Mouse (Mus musculus) megakaryocyte-erythroid progenitor cell, adult 5 weeks (primary cell): ENCODE measurements around the gene Otop3. TPM values are rescaled to one million over a fixed set of nuclear protein-coding genes. Genes with fewer than 3 reads are reported as not detected.

Experiments used
- polyA plus RNA-seq: library from polyadenylated mRNA; stranded (reverse); fragments of >175 nt; gene quantifications from 2 replicates; pipeline ENCODE4 v1.2.3, GENCODE M21; 2012

Otop3 gene
- polyA plus RNA-seq = 0.07 TPM in 1 of 2 replicates, not detected in the other

DNA sequence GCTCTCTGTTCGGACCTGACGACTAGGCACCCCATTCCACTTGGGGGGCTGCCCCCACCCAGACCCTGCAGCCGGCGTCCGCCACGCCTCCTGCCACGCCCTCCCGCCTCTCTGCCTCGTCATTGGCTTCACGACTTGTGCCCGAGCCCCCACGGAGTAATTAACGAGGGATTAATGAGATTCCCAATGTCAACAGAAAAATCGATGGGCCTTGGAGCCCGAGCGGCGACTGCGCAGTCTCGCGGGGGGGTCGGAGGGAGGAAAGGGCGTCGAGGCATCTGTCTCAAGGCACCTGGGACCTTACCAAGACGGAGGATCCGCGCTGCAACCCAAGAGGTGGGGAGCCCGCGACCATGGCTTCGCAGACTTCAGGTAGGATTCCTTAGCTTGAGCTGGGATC, at the start of gene Otop3:
Gene Otop3, plus strand, starts transcription at position 201 of the 400 bp plus-strand sequence.

GRCm38 (mm10) chr11:115297214-115297826, 37.2 kb upstream of the Otop3 start, which contains the start of gene Fads6:
Fads6 (minus strand) TSS chr11:115297663.

GRCm38 (mm10) chr11:115306863-115307262, 27.7 kb upstream of the Otop3 start, which contains the start of gene Otop2:
Otop2 (plus strand) TSS chr11:115307163.

DNA sequence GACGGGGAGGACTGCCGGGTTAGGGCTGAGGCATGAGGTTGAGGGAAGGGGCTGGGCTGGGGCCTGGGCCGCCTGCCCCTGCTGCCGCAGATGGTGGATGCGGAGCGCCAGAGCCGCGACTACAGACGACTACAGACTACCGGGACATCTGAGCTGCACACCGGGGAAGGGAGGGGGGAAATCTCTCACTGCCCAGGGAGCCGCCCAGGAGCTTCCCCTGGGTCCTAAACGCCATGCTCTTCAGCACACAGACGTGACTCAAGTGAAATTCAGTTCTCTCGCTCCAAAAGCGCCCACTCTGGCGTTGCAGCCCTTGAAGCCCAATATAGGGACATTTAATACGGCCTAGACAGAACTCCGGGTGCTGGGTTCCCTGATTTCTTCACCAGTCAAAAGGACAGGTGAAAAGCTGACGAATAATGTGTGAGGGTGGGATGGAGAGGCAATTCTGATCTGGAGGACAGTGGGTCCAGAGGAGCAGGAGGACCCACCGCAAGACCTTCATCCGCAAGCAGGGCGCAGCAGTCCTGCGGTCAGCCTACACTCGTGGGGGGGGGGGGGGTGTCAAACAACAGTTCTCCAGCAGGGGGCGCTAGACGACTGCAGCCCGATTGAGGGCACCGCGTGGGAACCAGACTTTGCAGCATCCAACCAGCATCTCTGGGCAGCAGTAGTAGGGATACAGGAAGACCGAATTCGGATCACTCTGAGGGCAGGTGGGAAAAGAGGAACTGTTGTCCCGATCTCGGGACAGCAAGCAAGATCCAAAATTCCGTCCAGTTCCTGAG, 12.4 kb upstream of the Otop3 start, which contains the start of gene Ush1g:
Gene Ush1g, minus strand, starts transcription at position 136 of the 788 bp plus-strand sequence.

DNA sequence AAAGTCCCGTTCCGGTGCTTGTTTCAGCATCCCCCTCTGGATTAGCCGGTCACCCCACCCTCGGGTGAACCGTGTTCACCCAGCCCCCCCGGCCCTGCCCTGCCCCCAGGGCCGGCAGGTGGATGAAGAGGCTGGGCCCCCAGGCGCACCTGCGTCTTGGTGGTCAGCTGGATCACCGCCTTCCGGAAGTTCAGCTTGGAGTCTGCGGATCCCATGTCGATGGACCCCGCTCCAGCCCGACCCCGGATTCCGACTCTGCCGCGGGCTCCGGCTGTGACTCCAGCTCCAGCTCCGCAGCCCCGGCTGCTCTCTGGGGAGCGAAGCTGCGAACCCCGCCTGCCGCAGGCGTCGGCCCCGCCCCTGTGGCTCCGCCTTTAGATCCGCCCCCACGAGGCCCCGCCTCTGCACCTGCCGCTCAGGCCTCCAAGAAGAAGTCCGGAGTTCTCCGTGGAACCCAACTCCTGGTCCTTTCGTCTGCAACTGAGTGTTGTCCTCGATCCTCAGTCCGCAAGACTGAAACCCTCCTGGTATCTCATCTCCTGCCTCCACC, 32.9 kb downstream of the Otop3 start, which contains the start of gene Hid1:
Gene Hid1, minus strand, starts transcription at position 362 of the 550 bp plus-strand sequence.

DNA sequence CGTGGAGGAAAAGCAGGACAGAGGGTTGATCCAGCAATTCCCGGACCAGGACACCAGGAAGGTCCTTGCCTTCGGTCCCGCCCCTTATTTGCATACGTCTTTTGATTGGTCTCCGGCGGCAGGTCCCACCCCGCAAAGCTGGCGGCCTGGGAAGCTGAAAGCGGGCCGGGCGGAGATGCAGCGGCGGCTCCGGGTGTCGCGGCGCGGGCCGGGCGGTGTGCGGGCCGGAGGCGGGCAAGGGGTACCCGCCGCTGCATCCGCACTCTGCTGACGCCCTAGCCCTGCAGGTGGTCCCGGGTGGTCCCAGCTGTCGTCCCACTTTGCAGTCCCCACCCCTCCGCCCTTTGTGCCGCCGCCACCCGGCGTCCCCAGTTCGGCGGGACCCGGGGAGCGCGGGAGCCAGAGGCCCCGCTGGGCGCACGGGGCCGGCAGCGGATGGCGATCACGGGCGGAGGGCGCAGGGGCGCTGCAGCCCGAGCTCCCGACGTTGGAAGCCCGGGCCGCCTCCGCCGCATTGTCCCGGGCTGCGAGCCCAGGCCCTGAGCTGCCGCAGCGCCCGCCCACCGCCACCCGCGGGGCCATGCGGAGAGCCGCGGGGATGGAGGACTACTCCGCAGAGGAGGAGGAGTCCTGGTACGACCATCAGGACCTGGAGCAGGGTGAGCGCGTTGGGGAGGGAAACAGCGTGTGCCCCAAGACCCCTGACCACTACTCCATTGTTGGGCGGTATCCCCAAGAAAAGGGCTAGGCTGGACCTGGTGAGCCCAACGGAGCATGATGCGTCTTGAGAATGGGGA, 47.4 kb downstream of the Otop3 start, which contains the start of gene Cdr2l:
Gene Cdr2l, plus strand, starts transcription at position 174 of the 797 bp plus-strand sequence.

Other genes starting within 250 kb of the Otop3 start
- 15.3 and 26.5 TPM in 2 replicates for gene Rab37, start 243.3 kb upstream of the Otop3 start, polyA plus RNA-seq
- 0.47 and 1.1 TPM in 2 replicates for gene Cd300lf, start 200.7 kb upstream of the Otop3 start, polyA plus RNA-seq
- 221 and 253 TPM in 2 replicates for gene Slc9a3r1, start 171.4 kb upstream of the Otop3 start, polyA plus RNA-seq
- 22.5 and 25.3 TPM in 2 replicates for gene Tmem104, start 147.2 kb upstream of the Otop3 start, polyA plus RNA-seq
- gene Nat9, start 146.9 kb upstream of the Otop3 start, polyA plus RNA-seq = 11.7 and 12.6 TPM in 2 replicates
- gene Grin2c, start 67.5 kb upstream of the Otop3 start, polyA plus RNA-seq = 0.05 TPM in 2 replicates
- 47.2 and 51.6 TPM in 2 replicates for gene Fdxr, start 57.7 kb upstream of the Otop3 start, polyA plus RNA-seq
- 1.3 and 1.5 TPM in 2 replicates for gene Fads6, start 37.1 kb upstream of the Otop3 start, polyA plus RNA-seq
- gene Otop2, start 27.6 kb upstream of the Otop3 start, polyA plus RNA-seq = not detected in 2 replicates
- not detected in 2 replicates for gene Ush1g, start 12.7 kb upstream of the Otop3 start, polyA plus RNA-seq
- gene Hid1, start 33.0 kb downstream of the Otop3 start, polyA plus RNA-seq = 0.90 and 0.91 TPM in 2 replicates
- 0.11 and 0.26 TPM in 2 replicates for gene Cdr2l, start 47.2 kb downstream of the Otop3 start, polyA plus RNA-seq
- gene Mrpl58, start 69.0 kb downstream of the Otop3 start, polyA plus RNA-seq = 50.0 and 65.5 TPM in 2 replicates
- gene Atp5h, start 85.2 kb downstream of the Otop3 start, polyA plus RNA-seq = 101 and 128 TPM in 2 replicates
- gene Kctd2, start 85.4 kb downstream of the Otop3 start, polyA plus RNA-seq = 19.7 and 25.1 TPM in 2 replicates
- not detected in 2 replicates for gene Trim80, start 105.8 kb downstream of the Otop3 start, polyA plus RNA-seq
- gene Slc16a5, start 127.7 kb downstream of the Otop3 start, polyA plus RNA-seq = not detected in 2 replicates
- gene Armc7, start 140.9 kb downstream of the Otop3 start, polyA plus RNA-seq = 54.4 and 66.0 TPM in 2 replicates
- 94.7 and 110 TPM in 2 replicates for gene Nt5c, start 157.1 kb downstream of the Otop3 start, polyA plus RNA-seq
- 199 and 212 TPM in 2 replicates for gene Jpt1, start 179.7 kb downstream of the Otop3 start, polyA plus RNA-seq
- 320 and 361 TPM in 2 replicates for gene Sumo2, start 201.5 kb downstream of the Otop3 start, polyA plus RNA-seq
- 41.2 and 45.2 TPM in 2 replicates for gene Nup85, start 229.7 kb downstream of the Otop3 start, polyA plus RNA-seq